Mouse (Mus musculus): Measurements from ENCODE around the gene Phf23.

Phf23 gene

DNA sequence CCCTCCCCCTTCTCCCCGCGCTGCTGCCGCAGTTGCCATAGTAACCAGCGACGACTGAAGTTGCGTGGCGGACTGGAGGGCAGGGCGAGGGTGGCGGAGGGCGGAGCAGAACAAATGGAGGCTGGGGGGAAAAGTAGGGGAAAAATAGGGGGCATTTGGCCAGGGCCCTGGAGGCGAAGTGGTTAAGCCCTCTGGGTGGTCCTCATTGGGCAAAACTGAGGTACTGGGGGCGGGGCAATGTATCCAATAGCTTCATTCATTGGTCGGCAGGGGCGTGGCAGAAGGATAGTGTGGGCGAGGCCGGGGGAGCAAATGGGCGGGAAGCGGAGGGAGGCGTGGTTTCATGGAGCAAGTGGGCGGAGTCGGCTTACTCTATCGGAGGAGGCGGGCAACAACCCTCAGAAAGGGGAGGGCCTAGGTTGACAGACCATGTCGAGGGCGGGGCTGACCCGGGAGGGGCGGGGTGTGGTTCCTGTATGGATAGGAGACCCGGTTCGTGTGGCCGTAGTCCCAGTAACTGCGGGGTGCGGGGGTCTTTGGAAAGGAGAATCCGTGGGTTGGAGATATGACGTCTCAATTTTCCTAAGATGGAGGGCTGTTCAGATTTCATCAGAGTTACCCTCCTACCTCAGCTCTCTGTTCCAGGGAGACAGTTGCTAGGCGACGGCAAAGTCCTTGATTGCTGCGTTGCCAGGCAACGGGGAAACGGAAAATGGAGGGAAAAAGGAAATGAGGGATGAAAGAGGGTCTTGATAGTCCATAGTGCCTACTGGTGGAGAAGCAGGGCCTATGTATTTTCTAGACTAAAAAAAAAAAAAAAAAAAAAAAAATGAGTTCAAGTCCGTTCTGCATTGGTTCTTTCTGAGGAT is 25.9 kb downstream of the Phf23 start:
- peak; percentile 89 for DNase-seq (ENCODE audit: low read depth, low spot score)

DNA sequence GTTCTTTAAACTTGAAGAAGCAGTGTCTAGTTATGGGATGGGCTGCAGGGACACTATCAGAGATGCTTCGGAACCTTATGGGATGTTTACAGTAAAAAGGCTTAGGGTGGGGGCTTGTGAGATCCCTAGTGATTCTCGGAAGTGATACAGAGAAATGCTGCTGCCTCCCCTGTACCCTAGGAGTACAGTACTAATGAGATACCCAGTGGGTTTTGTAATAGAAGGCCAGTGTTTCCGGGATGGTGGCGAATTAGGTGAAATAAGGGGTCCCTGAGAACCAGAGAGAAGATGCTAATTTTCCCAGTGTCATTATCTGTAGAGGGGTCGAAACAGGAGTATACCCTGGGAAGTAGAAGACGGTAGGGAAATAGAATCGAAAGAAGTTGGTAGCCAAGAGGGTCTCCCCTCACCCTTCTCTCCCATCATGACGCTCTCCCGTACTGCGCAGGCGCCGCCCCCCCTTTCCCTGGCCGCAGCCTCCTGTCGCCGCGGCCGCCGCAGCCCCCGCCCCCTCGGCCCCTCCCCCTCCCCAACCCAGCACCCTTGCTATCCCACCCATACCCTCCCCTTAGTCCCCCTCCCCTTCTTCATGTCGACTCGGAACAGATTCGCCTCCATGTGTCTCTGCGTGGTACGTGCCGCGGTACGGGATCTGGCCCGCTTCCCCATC is 28.0 kb downstream of the Phf23 start:
- DNase-seq (ENCODE audit: low read depth, low spot score), result no peak

DNA sequence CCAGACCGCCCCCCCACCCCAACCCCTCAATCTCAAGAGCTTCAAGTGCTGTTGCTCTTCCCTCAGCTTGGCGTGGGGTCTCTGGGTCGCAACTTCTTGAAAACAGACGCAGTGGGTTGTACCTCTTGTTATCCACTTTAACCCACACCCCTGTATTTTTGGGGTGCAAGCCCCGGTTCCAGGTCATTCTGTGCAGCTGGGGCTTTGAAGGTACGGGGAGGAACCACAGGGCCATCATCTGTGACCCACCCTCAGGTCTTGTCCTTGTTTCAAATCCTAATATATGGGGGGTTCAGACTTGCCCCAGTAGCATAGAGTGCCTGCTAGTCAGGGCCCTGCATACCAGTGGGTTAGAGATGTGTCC is 28.6 kb downstream of the Phf23 start:
- DNase-seq (ENCODE audit: low read depth, low spot score), result no peak

DNA sequence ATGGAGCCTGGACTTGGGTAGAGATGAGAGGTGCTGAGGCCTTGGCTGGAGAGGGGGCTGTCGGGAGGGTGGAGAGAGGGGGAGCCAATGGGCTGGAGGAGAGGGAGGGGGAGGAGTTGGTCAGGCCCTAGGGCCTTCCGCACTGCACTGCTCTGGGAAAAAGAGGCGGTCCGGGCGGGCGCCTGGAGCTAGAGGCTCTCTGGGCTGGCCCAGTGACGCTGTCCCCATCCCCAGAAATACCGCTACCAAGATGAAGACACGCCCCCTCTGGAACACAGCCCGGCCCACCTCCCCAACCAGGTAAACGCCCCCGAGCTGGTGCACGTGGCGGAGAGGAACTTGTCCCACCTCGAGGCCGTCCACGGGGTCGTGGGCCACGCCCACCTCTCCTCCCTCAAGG is 31.1 kb downstream of the Phf23 start:
- DNase-seq (ENCODE audit: low read depth, low spot score), result no peak

DNA sequence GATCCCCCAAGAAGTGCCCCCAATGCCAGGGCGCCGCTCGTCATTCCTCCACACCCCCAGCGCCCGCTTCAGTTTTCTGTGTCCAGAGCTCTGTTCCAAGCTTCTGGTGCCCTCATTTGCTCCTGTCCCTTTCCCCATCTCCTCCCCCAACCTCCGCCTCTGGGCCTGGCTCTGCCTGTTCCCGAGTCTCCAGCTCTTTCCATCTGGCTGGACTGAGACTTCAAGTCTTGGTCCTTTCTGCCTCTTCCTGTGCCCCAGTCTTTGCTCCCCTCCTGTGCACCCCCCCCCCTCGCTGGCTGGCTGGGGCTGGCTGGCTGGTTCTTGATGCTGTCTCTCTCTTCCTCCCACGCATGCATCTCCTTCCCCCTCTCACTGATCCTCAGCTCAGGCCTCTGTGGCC is 31.8 kb downstream of the Phf23 start:
- DNase-seq (ENCODE audit: low read depth, low spot score), result no peak

DNA sequence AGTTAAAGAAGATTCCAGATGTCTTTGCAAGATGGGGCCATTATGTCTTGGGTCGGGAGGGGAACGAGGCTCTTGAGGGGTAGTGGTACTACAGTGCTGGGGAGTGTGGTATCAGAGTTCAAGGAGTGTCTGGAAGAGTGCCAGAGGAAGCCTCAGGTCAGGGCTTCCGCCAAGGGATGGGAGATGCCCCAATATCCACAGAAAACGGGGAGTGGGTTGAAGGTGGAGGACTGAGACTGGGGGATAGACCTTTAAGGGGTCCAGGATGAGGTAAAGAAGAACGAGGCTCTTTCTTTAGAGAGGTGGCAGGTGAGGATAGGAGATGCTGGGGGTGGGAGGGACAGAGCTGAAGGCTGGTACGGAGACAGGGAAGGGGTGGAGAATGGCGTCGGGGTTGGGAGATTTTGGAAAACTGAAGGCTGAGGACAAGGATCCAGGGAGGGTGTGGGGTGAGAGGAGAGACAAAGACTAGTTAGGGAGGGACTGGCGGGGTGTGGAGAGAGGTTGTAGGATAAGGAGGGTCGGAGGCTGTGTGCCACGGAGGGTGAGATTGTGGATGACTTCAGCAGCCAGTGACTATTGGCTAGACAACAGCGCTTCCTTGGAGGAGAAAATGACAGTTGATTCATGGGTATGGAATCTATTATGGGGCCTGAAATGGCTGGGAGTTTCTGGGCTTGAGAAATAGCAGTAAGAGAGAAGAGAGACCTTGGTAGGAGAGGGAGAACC is 33.0 kb downstream of the Phf23 start:
- no peak for DNase-seq (ENCODE audit: low read depth, low spot score)

DNA sequence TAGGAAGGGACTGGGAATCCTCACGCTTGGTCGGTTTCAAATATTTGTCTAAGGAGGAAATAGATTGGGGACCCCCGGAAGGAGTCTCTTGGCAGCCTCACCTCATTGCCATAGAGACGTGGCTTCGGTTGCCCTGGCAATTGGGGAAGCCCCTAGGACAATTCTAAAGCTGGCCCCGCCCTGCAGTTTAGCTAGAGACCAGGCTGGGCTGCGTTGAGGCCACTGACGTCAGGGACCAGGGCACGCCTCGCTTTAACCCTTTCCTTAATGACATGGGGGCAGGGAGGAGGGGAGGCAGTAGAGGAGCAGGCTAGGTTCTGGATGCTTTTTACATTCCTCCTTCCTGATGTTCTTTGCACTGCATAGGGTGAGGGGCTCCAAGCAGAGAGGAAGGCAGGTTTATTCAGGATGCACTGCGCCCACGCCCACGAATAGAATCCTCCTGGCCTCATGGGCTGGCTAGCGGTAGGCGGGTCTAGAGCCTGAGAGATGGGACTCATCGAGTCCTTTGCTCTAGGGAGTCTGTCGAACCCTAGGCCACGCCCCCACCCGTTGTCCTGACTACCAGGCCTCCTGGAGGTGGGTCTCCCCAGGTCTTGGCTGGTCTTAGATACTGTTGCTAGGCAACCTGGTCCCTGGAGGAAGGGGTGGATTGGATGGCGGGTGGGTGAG is 33.7 kb downstream of the Phf23 start:
- no peak for DNase-seq (ENCODE audit: low read depth, low spot score)

DNA sequence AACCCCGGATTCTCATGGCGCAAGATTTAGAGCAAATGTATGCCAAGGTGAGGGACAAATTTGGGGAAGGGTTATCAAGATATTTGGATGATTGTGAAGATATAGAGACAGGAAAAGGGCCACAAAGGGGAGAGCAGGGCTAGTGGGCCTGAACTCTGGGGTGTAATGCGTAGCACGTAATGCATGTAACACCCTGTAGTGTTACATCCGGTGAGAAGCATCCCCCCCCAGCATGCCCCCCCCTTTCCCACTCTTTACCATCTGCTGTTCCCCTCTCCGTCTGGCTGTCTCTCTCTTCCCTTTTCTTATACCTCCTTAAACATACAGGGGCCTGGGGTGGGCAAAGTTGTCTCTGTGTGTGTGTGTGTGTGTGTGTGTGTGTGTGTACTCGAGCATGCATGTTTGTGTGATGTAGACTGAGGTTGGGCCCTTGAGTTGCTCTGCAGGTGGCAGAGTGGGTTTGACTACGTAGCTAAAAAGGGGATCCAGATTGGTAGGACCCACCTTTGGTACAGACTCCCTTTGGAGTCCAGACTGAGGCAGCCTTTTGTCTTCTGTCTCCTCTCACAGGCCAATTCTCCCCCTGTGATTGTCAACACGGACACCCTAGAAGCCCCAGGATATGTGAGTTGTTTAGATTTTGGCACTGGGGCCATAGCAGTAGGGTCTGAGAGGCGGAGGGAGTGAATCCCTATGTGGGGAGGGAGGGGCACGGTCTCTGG is 34.4 kb downstream of the Phf23 start:
- DNase-seq (ENCODE audit: low read depth, low spot score), result no peak

DNA sequence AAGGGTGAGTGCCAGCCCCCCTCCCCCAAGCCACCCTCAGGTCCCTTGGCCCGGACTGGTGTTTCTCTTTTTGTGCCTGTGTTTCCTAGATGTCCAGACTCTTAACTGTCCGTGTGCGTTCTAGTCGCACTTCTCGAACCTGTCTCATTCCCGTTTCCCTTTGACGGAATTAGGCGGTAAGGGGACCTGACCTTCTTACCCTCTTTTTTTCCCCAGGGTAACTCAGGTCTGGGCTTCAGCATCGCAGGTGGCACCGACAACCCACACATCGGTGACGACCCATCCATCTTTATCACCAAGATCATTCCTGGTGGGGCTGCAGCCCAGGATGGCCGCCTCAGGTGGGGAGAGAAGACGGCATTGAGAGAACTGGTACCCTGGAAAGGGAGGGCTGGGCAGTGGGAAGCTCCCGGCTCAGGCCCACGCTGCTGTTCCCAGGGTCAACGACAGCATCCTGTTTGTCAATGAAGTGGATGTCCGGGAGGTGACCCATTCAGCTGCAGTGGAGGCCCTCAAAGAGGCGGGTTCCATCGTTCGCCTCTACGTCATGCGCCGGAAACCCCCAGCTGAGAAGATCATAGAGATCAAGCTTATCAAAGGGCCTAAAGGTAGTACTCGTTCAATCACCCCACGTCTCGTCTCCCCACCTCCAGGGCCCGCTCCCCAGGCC is 35.2 kb downstream of the Phf23 start:
- DNase-seq (ENCODE audit: low read depth, low spot score), result no peak

DNA sequence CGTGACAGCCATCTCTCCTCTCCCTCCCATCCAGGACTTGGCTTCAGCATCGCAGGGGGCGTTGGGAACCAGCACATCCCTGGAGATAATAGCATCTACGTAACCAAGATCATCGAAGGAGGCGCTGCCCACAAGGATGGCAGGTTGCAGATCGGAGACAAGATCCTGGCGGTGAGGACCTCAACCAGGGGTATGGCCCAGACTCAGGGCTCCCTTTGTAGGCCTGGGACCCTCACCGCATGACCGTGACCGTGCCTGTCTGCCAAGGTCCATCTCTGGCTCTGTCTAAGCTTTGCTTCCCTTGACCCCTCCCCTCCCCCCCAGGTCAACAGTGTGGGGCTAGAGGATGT is 35.7 kb downstream of the Phf23 start:
- DNase-seq (ENCODE audit: low read depth, low spot score), result no peak

DNA sequence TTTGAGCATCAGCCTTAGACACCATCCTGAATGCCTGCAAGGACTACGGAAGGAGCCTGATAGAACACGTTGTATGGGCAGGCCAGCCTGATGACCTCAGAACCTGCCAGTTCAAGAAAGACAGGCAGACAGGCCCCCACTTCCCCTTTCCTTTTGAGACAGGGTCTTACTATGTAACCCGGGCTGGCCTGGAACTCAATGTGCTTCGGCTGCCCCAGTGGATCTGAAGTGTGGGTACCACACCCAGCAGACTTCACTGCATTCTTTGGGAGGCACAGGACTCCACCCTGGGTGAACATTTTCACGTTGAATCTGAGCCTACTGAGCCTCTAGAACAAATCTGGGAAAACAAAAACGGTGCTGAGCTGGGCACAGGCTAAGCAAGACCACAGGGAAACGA is 42.6 kb downstream of the Phf23 start:
- no peak for DNase-seq (ENCODE audit: low read depth, low spot score)

DNA sequence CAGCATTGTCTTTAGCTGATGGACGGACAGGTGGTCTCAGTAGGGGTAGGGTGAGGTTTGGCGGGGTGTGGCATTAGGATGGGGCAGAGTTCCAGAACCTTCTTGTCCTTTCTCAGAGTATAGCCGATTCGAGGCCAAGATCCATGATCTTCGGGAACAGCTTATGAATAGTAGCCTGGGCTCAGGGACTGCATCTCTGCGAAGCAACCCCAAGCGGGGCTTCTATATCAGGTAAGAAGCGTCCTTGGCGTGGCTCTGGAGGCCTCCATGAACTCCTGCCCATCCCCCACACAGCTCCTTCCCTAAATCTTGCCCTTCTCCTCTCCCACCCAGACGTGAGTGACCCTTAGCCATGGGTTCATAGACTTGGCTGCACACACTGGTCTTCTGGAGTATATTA is 44.1 kb downstream of the Phf23 start:
- no peak for DNase-seq (ENCODE audit: low read depth, low spot score)

DNA sequence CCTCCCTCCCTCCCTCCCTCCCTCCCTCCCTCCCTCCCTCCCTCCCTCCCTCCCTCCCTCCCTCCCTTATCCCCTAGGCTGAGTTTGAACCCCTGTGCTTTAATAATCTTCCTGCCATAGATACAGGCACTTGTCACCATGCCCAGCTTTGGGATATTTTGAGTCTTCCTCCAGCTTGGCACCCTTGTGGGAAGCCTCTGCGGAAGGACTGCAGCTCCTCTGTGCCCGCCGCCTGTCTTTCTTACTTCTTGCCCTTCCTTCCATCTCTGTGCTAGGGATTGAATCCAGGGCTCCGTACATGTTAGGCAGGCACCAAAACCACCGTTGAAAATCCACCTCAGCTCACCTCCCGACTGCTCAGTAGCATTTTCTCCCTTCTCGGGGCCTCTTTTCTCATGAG is 44.6 kb downstream of the Phf23 start:
- DNase-seq (ENCODE audit: low read depth, low spot score), result no peak

DNA sequence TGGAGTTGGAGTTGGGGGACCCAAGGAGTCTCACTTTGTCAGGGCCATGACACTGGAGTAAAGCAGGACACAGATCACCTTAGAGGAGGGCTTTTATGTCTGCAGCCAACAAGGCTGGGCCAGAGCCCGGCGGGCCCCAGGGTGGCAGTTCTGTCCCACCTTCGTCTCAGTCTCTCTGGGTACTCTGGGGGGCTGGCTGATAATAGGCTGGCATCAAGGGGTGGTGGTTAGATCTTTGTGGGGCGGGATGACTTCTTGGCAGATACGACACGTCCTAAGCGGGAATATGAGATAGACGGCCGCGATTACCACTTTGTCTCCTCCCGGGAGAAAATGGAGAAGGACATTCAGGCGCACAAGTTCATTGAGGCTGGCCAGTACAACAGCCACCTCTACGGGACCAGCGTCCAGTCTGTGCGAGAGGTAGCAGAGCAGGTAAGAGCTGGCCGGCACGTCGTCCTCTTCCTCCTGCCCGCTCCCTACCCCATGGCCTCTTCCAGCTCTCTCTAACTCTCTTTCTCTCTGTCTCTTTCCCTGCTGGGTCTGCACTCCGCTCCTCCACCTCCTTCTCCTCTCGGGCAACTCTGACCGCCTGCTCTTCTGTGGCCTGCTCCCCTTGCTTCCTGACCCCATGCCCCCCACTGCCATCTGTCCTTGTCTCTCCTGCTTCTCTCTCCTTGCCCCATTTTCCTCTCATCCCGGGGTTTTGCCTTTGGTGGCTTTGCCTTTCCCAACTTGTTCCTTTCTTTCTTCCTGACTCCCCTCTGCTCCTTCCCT is 46.9 kb downstream of the Phf23 start:
- DNase-seq (ENCODE audit: low read depth, low spot score), result no peak

DNA sequence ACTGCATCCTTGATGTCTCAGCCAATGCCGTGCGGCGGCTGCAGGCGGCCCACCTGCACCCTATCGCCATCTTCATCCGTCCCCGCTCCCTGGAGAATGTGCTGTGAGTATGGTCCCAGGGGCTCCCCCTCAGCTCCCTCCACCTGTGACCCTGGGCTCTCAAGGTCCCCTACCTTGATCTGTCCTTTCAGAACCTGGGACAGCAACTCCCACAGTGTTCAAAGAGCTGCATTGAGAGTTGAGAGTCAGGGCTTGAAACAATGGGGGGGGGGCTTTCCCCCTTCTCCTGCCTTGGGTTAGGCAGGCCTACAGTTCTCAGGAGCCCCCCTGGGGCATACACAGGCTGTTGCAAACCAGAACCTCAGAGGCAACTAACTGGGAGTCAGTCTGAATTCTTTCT is 48.1 kb downstream of the Phf23 start:
- no peak for DNase-seq (ENCODE audit: low read depth, low spot score)

DNA sequence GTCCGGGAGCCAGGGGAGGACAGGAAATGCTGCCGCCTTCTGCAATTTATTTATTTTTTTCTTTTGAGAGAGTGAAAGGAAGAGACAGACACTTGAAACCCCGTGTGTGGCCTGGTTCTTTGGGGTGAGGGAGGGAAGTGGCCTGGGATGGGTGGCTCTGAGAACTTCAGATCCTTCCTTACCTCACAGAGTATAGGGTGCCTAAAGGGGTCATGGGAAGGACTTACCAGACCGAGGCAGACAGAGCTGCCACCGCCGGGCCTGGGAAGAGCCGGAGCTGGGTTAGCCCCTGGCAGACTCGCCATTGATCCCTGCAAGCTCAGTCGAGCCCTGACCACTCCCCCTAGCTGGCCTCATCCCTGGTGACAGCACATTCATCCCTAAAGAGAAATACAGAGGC is 49.9 kb downstream of the Phf23 start:
- no peak for DNase-seq (ENCODE audit: low read depth, low spot score)

DNA sequence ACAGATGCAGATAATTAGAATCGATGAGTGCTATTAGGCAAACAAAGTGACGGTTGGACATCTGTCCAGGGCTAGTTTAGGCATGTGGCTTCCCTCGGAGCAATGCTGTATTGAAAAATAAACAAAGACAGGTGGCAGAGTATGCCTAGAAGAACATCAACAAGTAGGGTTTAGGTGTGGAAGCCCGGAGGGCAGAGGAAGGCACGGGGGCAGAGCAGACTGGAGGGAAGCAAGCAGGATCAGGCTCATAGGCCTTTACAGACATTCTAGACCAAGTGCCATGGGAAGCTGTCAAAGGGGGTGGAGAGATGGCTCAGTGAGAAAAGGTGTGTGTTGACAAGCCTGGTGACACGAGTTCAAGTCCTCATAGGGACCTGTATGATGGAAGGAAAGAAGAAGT is 53.8 kb downstream of the Phf23 start:
- no peak for DNase-seq (ENCODE audit: low read depth, low spot score)

All from c-Kit-negative CD71-positive TER-119-positive erythroid progenitor cells, embryonic 14.5 days (primary cell).